Mouse (Mus musculus): ENCODE measurements at regions not wholly inside any gene's neighbourhood (a gene's known extent, or its start where the extent isn't known, plus 50 kb on each side); places are given as distances from the start of the nearest gene placed in this dataset.
"Not testable (repeated sequence)": the region's sequence is repeated elsewhere in the genome, so short reads cannot be mapped to it uniquely, and the experiment has no call there.

DNA sequence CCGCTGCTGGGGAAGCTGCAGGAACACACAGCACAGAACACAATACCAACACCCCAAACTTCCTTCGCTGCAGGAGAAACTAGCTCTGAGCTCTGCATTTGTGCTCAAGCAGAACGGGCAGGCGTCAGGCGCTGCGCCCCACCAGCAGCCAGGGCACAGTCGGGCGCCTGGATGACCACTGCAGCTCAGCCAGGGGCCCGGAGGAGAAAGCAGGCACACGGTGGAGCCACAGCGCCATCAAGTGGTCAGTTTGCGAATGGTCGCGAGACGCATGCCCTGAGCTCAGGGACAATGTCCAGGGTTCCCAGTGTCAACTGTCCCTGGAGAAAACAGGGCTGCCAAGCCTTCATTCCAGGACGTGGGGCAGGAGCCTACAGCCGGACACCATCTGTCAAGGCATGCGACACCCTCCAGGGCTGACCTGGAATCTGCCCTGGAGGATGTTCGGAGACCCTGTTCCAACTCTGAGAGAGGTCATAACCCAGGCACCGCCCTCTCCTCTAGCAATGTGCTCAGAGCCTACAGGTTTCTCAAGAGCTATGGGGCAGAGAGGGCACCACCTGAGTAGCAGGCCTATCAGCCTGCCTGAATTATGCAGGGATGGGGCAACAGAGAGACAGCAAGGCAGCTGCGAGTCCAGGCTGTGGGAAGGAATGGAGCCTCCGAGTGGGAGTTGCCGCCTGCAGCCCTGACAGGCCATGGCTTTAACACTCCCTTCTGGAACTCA lies 383.2 kb downstream of the Sox9 start:
- peak; percentile 46 to 83 for ATAC-seq (replicated peaks in 1 of 2; ENCODE audit: insufficient read depth in 1 of 2, low FRiP score in 2 of 2, low TSS enrichment in 1 of 2, low read depth in 1 of 2, poor library complexity in 2 of 2, severe bottlenecking in 2 of 2)

DNA sequence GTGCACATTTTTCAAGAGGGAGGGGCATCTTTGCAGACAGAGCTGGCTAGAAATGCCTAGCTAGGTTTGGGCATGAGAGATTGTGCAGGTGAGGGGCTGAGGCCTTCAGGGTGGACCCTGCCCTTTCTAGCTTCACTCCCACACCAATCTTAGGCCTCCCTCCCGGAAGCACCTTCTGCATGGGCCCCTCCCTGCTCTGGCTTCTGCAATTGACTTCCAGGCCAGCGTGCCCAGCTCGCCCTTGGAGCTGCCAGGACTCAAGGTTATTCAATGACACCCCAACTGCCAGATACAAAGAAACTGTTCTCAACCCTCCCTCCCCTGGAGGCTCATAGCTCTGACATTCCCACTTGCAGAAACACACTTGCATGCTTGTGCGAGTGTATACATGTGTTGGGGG lies 384.5 kb downstream of the Sox9 start:
- ATAC-seq (replicated peaks in 1 of 2; ENCODE audit: insufficient read depth in 1 of 2, low FRiP score in 2 of 2, low TSS enrichment in 1 of 2, low read depth in 1 of 2, poor library complexity in 2 of 2, severe bottlenecking in 2 of 2), result no peak

DNA sequence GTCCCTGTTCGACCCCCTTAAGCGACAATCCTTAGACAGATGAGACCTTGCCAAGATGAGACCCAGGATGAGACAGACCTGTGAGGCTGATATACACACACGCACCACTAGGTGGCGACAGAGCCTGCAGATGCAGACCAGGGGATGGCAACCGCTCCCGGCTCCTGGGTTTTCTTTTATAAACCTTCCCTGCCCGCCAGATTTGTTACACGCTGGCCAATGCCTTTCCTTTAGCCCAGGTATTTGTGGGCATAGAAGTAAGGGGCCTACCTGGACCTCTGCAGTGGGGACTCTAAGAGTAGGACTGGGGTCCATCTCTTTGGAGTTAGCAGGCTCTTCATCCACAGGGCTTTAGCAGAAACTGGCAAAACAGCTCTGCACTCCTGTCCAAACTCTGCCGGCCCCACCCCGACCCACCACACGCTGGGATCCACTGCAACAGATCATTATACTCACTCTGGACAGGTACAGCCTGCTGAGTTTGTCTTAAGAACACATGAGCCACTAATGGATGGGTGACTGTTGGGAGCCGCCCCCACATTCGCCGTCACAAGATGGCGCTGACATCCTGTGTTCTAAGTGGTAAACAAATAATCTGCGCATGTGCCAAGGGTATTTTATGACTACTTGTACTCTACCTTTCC lies 390.6 kb downstream of the Sox9 start:
- peak; percentile 62 to 72 for ATAC-seq (replicated peaks in 1 of 2; ENCODE audit: insufficient read depth in 1 of 2, low FRiP score in 2 of 2, low TSS enrichment in 1 of 2, low read depth in 1 of 2, poor library complexity in 2 of 2, severe bottlenecking in 2 of 2)

DNA sequence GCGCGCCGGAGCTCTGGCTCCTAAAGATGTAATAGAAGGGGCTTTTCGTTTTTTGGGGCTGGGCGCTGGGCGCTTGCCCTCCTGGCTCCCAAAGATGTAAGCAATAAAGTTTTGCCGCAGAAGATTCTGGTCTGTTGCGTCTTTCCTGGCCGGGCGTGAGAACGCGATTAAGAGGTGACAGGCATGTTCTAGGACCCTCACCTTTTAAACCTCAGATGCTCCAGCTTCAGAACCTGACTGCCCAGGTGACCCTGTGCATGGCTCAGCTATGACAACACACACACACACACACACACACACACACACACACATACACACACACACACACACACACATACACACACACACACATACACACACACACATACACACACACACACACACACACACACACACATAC lies 391.3 kb downstream of the Sox9 start:
- ATAC-seq (replicated peaks in 1 of 2; ENCODE audit: insufficient read depth in 1 of 2, low FRiP score in 2 of 2, low TSS enrichment in 1 of 2, low read depth in 1 of 2, poor library complexity in 2 of 2, severe bottlenecking in 2 of 2), result not testable (repeated sequence)

- ATAC-seq (replicated peaks in 1 of 2; ENCODE audit: insufficient read depth in 1 of 2, low FRiP score in 2 of 2, low TSS enrichment in 1 of 2, low read depth in 1 of 2, poor library complexity in 2 of 2, severe bottlenecking in 2 of 2), result peak; percentile 71 to 85
These were observed 392.0 kb downstream of the Sox9 start for GRCm38 (mm10) chr11:113174011-113174507.

DNA sequence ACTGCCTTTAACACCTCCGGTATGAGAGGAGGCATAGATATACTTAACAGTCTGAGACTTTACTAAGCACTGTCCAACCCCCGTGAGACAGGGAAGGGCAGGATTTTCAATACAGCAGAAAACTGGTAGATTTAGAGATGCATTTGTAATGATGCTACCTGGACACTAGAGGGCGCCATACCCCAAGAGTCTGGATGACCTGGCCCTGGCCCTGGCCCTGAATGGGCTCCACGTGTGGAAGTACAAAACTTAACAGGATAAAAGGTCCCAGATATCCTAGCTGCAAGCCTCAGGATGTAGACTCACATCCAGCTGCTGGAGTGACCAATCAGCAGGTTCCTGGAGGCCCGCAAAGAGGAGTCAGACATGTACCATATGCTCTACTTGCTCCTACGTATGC lies 393.3 kb downstream of the Sox9 start:
- ATAC-seq (replicated peaks in 1 of 2; ENCODE audit: insufficient read depth in 1 of 2, low FRiP score in 2 of 2, low TSS enrichment in 1 of 2, low read depth in 1 of 2, poor library complexity in 2 of 2, severe bottlenecking in 2 of 2), result no peak

- no peak for ATAC-seq (replicated peaks in 1 of 2; ENCODE audit: insufficient read depth in 1 of 2, low FRiP score in 2 of 2, low TSS enrichment in 1 of 2, low read depth in 1 of 2, poor library complexity in 2 of 2, severe bottlenecking in 2 of 2)
These were observed 394.2 kb downstream of the Sox9 start for GRCm38 (mm10) chr11:113176183-113176582.

DNA sequence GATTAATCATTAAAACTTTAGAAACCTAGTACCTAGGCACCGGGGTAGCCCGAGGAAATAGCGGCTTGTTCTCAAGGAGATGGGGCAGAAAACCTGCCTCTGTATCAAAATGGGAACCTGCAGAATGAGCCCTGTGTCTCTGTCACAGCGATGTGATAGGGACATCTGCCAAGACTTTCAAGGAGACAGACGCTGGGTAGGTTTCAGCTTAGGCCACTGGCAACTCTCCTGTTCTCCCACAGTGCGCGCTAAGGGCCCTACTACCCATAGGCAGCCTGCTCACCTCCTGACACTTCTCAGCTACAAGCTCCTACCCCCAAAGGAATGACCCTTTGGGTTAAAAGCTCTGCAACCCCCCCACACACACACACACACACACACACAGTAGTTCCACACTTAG lies 396.4 kb downstream of the Sox9 start:
- ATAC-seq (replicated peaks in 1 of 2; ENCODE audit: insufficient read depth in 1 of 2, low FRiP score in 2 of 2, low TSS enrichment in 1 of 2, low read depth in 1 of 2, poor library complexity in 2 of 2, severe bottlenecking in 2 of 2), result no peak

DNA sequence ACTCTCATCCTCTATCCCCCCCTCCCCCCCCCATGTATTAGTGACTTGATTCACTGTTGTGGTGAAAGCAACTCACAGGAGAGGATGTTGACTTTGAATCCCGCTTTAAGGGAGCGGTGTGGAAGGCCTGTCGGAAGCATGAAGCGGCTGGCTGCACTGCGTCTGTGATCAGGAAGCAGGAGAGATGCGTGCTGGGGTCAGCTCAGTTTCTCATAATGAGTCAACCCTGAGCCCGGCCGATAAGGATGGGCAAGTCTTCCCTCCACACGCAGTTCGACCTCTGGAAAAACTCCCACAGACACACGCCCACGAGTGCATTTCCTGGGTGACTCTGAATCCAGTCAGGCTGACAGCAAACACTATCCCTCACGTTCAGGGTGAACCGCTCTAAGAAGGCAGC lies 398.0 kb downstream of the Sox9 start:
- no peak for ATAC-seq (replicated peaks in 1 of 2; ENCODE audit: insufficient read depth in 1 of 2, low FRiP score in 2 of 2, low TSS enrichment in 1 of 2, low read depth in 1 of 2, poor library complexity in 2 of 2, severe bottlenecking in 2 of 2)

GRCm38 (mm10) chr11:113182083-113182861 lies 400.2 kb downstream of the Sox9 start:
- no peak for ATAC-seq (replicated peaks in 1 of 2; ENCODE audit: insufficient read depth in 1 of 2, low FRiP score in 2 of 2, low TSS enrichment in 1 of 2, low read depth in 1 of 2, poor library complexity in 2 of 2, severe bottlenecking in 2 of 2)

DNA sequence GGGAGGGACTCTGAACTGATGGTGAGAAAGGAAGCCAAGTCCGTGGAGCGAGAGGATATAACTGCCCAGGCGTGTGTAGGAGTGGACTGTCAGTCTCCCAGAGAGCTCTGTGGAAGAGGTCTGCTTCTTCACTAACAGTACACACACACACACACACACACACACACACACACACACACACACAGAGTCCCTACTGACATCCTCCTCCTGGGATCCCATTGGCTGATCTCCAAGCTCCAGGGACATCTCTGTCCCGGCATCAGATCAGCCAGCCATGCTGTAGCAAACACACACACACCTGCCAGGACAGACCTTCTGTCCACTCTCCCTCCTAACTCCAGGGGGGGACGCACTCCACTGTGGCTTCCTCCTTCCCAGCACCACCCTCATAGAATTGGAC lies 401.5 kb downstream of the Sox9 start:
- no peak for ATAC-seq (replicated peaks in 1 of 2; ENCODE audit: insufficient read depth in 1 of 2, low FRiP score in 2 of 2, low TSS enrichment in 1 of 2, low read depth in 1 of 2, poor library complexity in 2 of 2, severe bottlenecking in 2 of 2)

DNA sequence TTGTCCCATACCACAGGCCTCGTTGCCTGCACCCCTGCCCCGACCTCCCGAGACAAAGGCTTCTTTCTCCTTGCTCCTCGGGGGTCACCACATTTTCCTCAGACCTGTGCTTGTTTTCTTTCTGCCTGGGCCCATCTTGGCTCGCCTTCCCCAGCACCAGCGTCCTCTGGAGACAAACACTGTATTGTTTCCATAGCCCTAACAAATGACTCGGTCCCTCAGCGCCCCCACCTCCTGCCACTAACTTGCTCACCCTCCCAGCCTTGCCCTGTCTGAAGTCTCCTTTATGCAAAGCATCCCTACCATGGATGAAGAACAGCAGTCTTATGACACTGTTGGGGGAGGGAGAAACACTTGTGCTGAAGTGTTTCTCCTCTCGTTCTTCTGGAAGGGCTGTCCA lies 402.1 kb downstream of the Sox9 start:
- ATAC-seq (replicated peaks in 1 of 2; ENCODE audit: insufficient read depth in 1 of 2, low FRiP score in 2 of 2, low TSS enrichment in 1 of 2, low read depth in 1 of 2, poor library complexity in 2 of 2, severe bottlenecking in 2 of 2), result no peak

GRCm38 (mm10) chr11:113187407-113187806 lies 405.4 kb downstream of the Sox9 start:
- ATAC-seq (replicated peaks in 1 of 2; ENCODE audit: insufficient read depth in 1 of 2, low FRiP score in 2 of 2, low TSS enrichment in 1 of 2, low read depth in 1 of 2, poor library complexity in 2 of 2, severe bottlenecking in 2 of 2), result no peak

DNA sequence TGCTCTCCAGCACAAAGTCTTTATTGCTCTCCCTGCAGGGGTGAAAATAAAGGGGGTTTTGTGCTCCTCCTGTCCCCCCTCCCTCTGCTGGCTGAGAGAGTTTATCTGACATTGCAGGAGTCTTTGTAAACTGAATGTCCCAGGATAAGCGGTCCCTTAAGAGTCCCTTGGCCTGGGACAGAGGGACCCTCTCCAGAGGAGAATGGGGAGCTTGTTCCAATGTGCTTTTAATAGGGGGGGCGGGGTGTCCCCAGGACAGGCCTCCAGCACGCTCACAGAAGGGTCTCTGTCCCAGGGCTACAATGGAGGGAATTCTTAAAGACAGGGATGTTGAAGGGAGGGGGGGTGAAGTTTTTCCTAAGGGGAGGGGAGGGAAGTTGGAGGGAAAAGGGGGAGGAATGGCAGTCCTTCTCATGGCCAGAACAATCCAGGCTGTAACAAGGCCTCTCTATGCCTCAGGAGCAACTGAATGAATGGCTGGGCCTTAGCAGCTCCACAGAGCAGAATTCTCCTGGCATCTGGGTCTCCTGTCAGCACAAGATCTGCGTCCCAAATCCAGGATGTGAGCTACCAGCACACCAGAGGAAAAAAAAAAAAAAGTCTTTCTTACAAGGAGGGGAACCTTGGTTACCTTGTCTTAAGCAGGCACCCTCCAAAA lies 406.4 kb downstream of the Sox9 start:
- no peak for ATAC-seq (replicated peaks in 1 of 2; ENCODE audit: insufficient read depth in 1 of 2, low FRiP score in 2 of 2, low TSS enrichment in 1 of 2, low read depth in 1 of 2, poor library complexity in 2 of 2, severe bottlenecking in 2 of 2)

DNA sequence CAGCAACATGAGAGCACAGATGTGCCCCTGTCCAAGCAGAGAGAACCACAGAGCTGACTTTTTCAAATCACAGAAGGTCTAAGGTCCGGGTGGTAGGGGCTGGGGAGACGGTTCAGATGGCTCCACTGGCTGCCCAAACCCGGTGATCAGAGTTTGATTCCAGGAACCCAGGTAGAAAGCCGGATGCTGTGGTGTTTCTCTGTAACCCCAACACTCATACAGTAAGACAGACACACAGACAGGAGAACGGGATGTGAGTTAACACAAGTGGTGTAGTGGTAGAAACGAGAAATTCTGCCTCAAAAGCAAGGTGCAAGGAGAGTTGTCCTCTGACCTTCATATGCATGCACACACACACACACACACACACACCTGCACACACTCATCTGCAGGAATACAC lies 408.0 kb downstream of the Sox9 start:
- no peak for ATAC-seq (replicated peaks in 1 of 2; ENCODE audit: insufficient read depth in 1 of 2, low FRiP score in 2 of 2, low TSS enrichment in 1 of 2, low read depth in 1 of 2, poor library complexity in 2 of 2, severe bottlenecking in 2 of 2)

GRCm38 (mm10) chr11:113190520-113190919 lies 408.5 kb downstream of the Sox9 start:
- ATAC-seq (replicated peaks in 1 of 2; ENCODE audit: insufficient read depth in 1 of 2, low FRiP score in 2 of 2, low TSS enrichment in 1 of 2, low read depth in 1 of 2, poor library complexity in 2 of 2, severe bottlenecking in 2 of 2), result no peak

- no peak for ATAC-seq (replicated peaks in 1 of 2; ENCODE audit: insufficient read depth in 1 of 2, low FRiP score in 2 of 2, low TSS enrichment in 1 of 2, low read depth in 1 of 2, poor library complexity in 2 of 2, severe bottlenecking in 2 of 2)
These were observed 409.0 kb downstream of the Sox9 start for GRCm38 (mm10) chr11:113191006-113191405.
